Mouse (Mus musculus): ENCODE measurements around the gene Phc1.

The Phc1 gene

GRCm38 (mm10) chr6:122295242-122295641 is 45.1 kb downstream of the Phc1 start:
- DNase-seq (ENCODE audit: low spot score) = no peak

GRCm38 (mm10) chr6:122294290-122294689 is 46.1 kb downstream of the Phc1 start:
- no peak for DNase-seq (ENCODE audit: low spot score)

- DNase-seq (ENCODE audit: low spot score) = no peak
Observed at GRCm38 (mm10) chr6:122293796-122294195, 46.6 kb downstream of the Phc1 start.

GRCm38 (mm10) chr6:122293121-122293520 is 47.2 kb downstream of the Phc1 start:
- no peak for DNase-seq (ENCODE audit: low spot score)

GRCm38 (mm10) chr6:122292184-122292583 is 48.2 kb downstream of the Phc1 start:
- DNase-seq (ENCODE audit: low spot score) = no peak

- no peak for DNase-seq (ENCODE audit: low spot score)
Observed at GRCm38 (mm10) chr6:122291735-122292134, 48.6 kb downstream of the Phc1 start.

- DNase-seq (ENCODE audit: low spot score) = no peak
Observed at GRCm38 (mm10) chr6:122291264-122291663, 49.1 kb downstream of the Phc1 start.

- no peak for DNase-seq (ENCODE audit: low spot score)
Observed at GRCm38 (mm10) chr6:122290253-122290652, 50.1 kb downstream of the Phc1 start.

- DNase-seq (ENCODE audit: low spot score) = no peak
Observed at GRCm38 (mm10) chr6:122289313-122289712, 51.0 kb downstream of the Phc1 start.

GRCm38 (mm10) chr6:122288263-122288662 is 52.1 kb downstream of the Phc1 start:
- no peak for DNase-seq (ENCODE audit: low spot score)

GRCm38 (mm10) chr6:122284823-122285222 is 55.5 kb downstream of the Phc1 start:
- DNase-seq (ENCODE audit: low spot score) = no peak

GRCm38 (mm10) chr6:122284304-122284703 is 56.1 kb downstream of the Phc1 start:
- DNase-seq (ENCODE audit: low spot score) = no peak

GRCm38 (mm10) chr6:122283429-122283828 is 56.9 kb downstream of the Phc1 start:
- no peak for DNase-seq (ENCODE audit: low spot score)

- no peak for DNase-seq (ENCODE audit: low spot score)
Observed at GRCm38 (mm10) chr6:122282782-122283181, 57.6 kb downstream of the Phc1 start, which contains the start of gene Klrg1. Gene Klrg1, minus strand, starts transcription at chr6:122282882.

GRCm38 (mm10) chr6:122276565-122276964 is 63.8 kb downstream of the Phc1 start:
- no peak for DNase-seq (ENCODE audit: low spot score)

- DNase-seq (ENCODE audit: low spot score) = no peak
Observed at GRCm38 (mm10) chr6:122274546-122274945, 65.8 kb downstream of the Phc1 start.

- no peak for DNase-seq (ENCODE audit: low spot score)
Observed at GRCm38 (mm10) chr6:122270152-122270551, 70.2 kb downstream of the Phc1 start.

GRCm38 (mm10) chr6:122269170-122269569 is 71.2 kb downstream of the Phc1 start:
- no peak for DNase-seq (ENCODE audit: low spot score)

GRCm38 (mm10) chr6:122268561-122268960 is 71.8 kb downstream of the Phc1 start:
- DNase-seq (ENCODE audit: low spot score) = no peak

Measured in MN1 (cell line).